Mouse (Mus musculus) liver, embryonic 18 days (tissue): Measurements from ENCODE around the gene Spata13. TPM values are rescaled to one million over a fixed set of nuclear protein-coding genes. Genes with fewer than 3 reads are reported as not detected.

ENCODE experiments used
- polyA plus RNA-seq: library from polyadenylated mRNA; depleted of rRNA; stranded (reverse); fragments of >200 nt; gene quantifications from 2 replicates; pipeline ENCODE4 v1.2.3, GENCODE M21; 2012; rRNA removed

Spata13 gene
- 6.7 and 7.9 TPM in 2 replicates for polyA plus RNA-seq

GRCm38 (mm10) chr14:60633961-60634864 lies at the start of gene Spata13:
Gene Spata13, plus strand, starts transcription at chr14:60634001.

GRCm38 (mm10) chr14:60767884-60768283 lies 134.1 kb downstream of the Spata13 start, which contains the start of gene C1qtnf9:
Gene C1qtnf9, plus strand, starts transcription at chr14:60768134.

GRCm38 (mm10) chr14:60784427-60785315 lies 150.9 kb downstream of the Spata13 start, which contains the start of gene Mipep:
Gene Mipep, plus strand, starts transcription at chr14:60784573.

Other genes starting within 250 kb of the Spata13 start
- gene C1qtnf9, start 134.1 kb downstream of the Spata13 start, polyA plus RNA-seq: 0.15 and 0.19 TPM in 2 replicates
- gene Mipep, start 150.6 kb downstream of the Spata13 start, polyA plus RNA-seq: 7.5 and 7.8 TPM in 2 replicates